Mouse (Mus musculus) liver, adult 2 months (tissue): ENCODE measurements around the gene Smim6.

Source experiments
- CTCF ChIP-seq: fragments of 200-500 bp; IDR thresholded peaks from 2 replicates; pipeline ENCODE4 v1.5.1; 2011; ENCODE audit warnings: low read depth, low read length, control low read depth
- POLR2A ChIP-seq: fragments of 200-500 bp; IDR thresholded peaks from 2 replicates; pipeline ENCODE4 v1.6.1; 2011; ENCODE audit warnings: low read length, control low read depth; ENCODE audit not compliant: insufficient read depth; ENCODE audit errors: extremely low read depth

GRCm38 (mm10) chr11:115921986-115922385 is 10.2 kb downstream of the Smim6 start:
- TF ChIP-seq CTCF = no peak
- TF ChIP-seq POLR2A = no peak
